Mouse (Mus musculus) B cell, adult 67 days (primary cell): Measurements from ENCODE around the gene A330070K13Rik. TPM values are rescaled to one million over a fixed set of nuclear protein-coding genes. Genes with fewer than 3 reads are reported as not detected.

Experiments
- total RNA-seq, 2 experiments: library from RNA; stranded (reverse); gene quantifications; 4 replicates each; pipeline ENCODE4 v1.2.4; 2023

Gene A330070K13Rik
- total RNA-seq = not detected

DNA sequence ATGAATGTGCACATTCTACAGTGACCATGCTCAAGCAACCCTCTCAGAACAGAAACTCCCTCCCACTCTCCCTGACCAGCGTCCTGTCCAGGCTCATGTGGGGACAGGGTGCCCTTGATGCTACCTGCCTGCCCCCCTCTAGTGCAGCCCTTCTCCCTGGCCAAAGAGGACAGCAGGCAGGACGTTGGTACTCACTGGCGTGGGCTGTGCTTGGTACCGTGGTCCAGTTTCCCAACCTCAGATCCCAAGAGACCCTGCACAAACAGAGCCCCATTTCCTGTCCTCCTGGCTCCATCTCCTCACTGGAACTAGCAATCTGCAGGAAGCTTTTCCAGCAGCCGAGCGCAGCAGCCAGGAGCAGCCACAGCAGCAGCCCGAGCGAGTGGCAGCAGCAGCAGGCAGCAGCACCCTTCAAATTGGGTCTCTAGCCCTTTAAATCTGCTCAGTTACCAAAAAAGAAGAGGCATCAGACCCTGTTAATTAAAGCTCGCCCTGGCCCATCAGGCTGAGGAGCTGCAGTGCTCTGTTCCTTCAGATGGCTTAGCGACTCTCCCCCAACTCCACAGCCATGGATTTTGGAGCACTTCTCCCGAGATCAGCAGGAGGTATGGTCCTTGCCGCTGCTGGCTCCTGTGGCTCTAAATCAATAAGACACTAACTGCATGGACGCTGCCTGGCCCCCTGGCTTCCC is at the start of gene A330070K13Rik:
Gene A330070K13Rik, minus strand, starts transcription at position 410 of the 691 bp plus-strand sequence.

DNA sequence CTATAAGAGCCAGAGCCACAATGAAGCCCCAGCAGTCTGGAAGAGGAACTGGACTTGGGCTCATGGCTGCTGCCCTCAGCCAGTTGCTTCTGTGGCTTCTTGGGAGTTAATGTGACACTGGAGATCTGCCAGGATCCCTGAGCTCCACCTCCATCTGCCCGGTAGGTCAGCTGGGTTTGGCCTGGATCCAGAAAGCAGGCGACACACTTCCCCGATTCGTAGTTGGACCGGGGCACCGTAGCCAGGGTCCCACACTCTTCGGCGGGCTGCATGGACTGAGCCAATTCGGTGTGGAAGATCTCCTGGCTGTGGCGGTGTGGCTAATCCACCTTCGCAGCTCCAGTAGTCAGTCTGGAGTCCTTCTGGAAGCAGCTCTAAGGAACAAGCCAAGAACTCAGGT is 15.2 kb downstream of the A330070K13Rik start, which contains the start of gene Caln1:
Gene Caln1, plus strand, starts transcription at position 219 of the 400 bp plus-strand sequence.

Other genes with a start within 250 kb of the A330070K13Rik start
- 1 to 10 TPM; 4.4 to 4.6 TPM for gene Kctd7, start 239.8 kb downstream of the A330070K13Rik start, total RNA-seq
- gene Rabgef1, start 212.8 kb downstream of the A330070K13Rik start, total RNA-seq = 10 to 100 TPM; 59.4 to 70.2 TPM
- gene Tmem248, start 167.6 kb downstream of the A330070K13Rik start, total RNA-seq = 10 to 100 TPM; 65.8 to 67.0 TPM
- gene Sbds, start 129.1 kb downstream of the A330070K13Rik start, total RNA-seq = 100 to 1,000 TPM; 108 to 126 TPM
- gene Tyw1, start 129.0 kb downstream of the A330070K13Rik start, total RNA-seq = 10 to 100 TPM; 28.8 to 28.9 TPM
- gene Caln1, start 15.2 kb downstream of the A330070K13Rik start, total RNA-seq = not detected